Mouse (Mus musculus): Measurements from ENCODE around the gene Mylk3. TPM values are rescaled to one million over a fixed set of nuclear protein-coding genes. Genes with fewer than 3 reads are reported as not detected.

The Mylk3 gene
- total RNA-seq (2014; fragmentation: Nextera tagmentation): 65.7 and 83.5 TPM in 2 replicates
- 148 and 163 TPM in 2 replicates for total RNA-seq (2017)
- polyA plus RNA-seq (2012): 78.4 and 96.6 TPM in 2 replicates

- no peaks in the 10 kb centered on the region for H3K27me3 ChIP-seq (ENCODE audit: insufficient read depth, low read length)
- peaks cover 42% of the 10 kb centered on the region for H3K4me1 ChIP-seq (ENCODE audit: insufficient read depth, low read depth, low read length)
Measured at GRCm38 (mm10) chr8:85386205-85386604, at the start of gene Mylk3. Gene Mylk3, minus strand, starts transcription at chr8:85386345.

DNA sequence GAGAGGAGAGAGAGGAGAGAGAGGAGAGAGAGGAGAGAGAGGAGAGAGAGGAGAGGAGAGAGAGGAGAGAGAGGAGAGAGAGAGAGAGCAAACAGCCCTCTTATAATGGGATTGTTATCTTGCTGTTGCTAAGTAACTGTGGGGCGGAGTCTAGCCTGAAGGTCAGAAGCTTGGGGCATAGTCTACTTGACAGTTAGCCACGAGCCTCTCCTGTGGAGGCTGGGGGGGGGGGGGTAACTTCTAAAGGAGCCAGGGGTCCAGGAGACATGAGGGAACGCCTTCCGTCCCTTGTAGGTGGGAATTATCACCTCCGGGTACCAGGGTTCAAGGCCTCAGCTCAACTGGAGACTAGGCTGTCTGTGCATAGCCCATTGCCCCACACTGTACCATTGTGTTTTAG is 49.6 kb upstream of the Mylk3 start:
- Histone ChIP-seq H3K36me3 (replicated peaks) (peaks cover 1% of the 10 kb centered on the region), H3K27me3 (ENCODE audit: insufficient read depth, low read length) (no peaks in the 10 kb centered on the region), H3K4me1 (ENCODE audit: insufficient read depth, low read depth, low read length) (peaks cover 14% of the 10 kb centered on the region), H3K9me3 (replicated peaks) (peaks cover 8% of the 10 kb centered on the region; the same call in 1 of the 2 replicates), H3K4me3 (ENCODE audit: low read depth, low read length) (no peak overlapping the region)
- no peak for TF ChIP-seq CTCF (IDR thresholded peaks at IDR 0.05; ENCODE audit: low read depth, low read length)
- no peak for TF ChIP-seq GATA1 (IDR thresholded peaks at IDR 0.05; ENCODE audit: borderline replicate concordance, low read length)
- no peak for ATAC-seq (ENCODE audit: extremely low read depth, insufficient number of reproducible peaks, low FRiP score, poor library complexity, severe bottlenecking)
- no peak for DNase-seq (ENCODE audit: low spot score)

More at GRCm38 (mm10) chr8:85386205-85386604, at the start of gene Mylk3:
- DNase-seq (ENCODE audit: low spot score) (no peak), ATAC-seq (ENCODE audit: extremely low read depth, insufficient number of reproducible peaks, low FRiP score, poor library complexity, severe bottlenecking) (no peak)
- no peak for TF ChIP-seq CTCF (IDR thresholded peaks at IDR 0.05; ENCODE audit: low read depth, low read length)
- TF ChIP-seq GATA1 (IDR thresholded peaks at IDR 0.05; ENCODE audit: borderline replicate concordance, low read length): no peak
- no peak for TF ChIP-seq TAL1 (conservative IDR thresholded peaks at IDR 0.05; ENCODE audit: low read depth, low read length)
- TF ChIP-seq GATA2 (IDR thresholded peaks at IDR 0.05; ENCODE audit: borderline replicate concordance, low read depth, low read length): no peak
- no peak for TF ChIP-seq POLR2AphosphoS5 (IDR thresholded peaks at IDR 0.05; ENCODE audit: insufficient replicate concordance, low read depth, low read length)
- H3K36me3 ChIP-seq (replicated peaks): peaks cover 24% of the 10 kb centered on the region
- no peak within 1 kb of the TSS for H3K4me3 ChIP-seq (ENCODE audit: low read depth, low read length)
- no peaks in the 10 kb centered on the region for H3K9me3 ChIP-seq (replicated peaks)

- Histone ChIP-seq H3K36me3 (replicated peaks) (peaks cover 4% of the 10 kb centered on the region), H3K4me1 (ENCODE audit: insufficient read depth, low read depth, low read length) (peaks cover 17% of the 10 kb centered on the region), H3K4me3 (ENCODE audit: low read depth, low read length) (no peak overlapping the region), H3K27me3 (ENCODE audit: insufficient read depth, low read length) (no peaks in the 10 kb centered on the region), H3K9me3 (replicated peaks) (peaks cover 8% of the 10 kb centered on the region; the same call in 1 of the 2 replicates)
- TF ChIP-seq CTCF (IDR thresholded peaks at IDR 0.05; ENCODE audit: low read depth, low read length) (no peak), GATA2 (IDR thresholded peaks at IDR 0.05; ENCODE audit: borderline replicate concordance, low read depth, low read length) (no peak), GATA1 (IDR thresholded peaks at IDR 0.05; ENCODE audit: borderline replicate concordance, low read length) (no peak), POLR2AphosphoS5 (IDR thresholded peaks at IDR 0.05; ENCODE audit: insufficient replicate concordance, low read depth, low read length) (no peak), TAL1 (conservative IDR thresholded peaks at IDR 0.05; ENCODE audit: low read depth, low read length) (no peak)
- DNase-seq (ENCODE audit: low spot score) (no peak), ATAC-seq (ENCODE audit: extremely low read depth, insufficient number of reproducible peaks, low FRiP score, poor library complexity, severe bottlenecking) (no peak)
Measured at GRCm38 (mm10) chr8:85434817-85435216, 48.7 kb upstream of the Mylk3 start.

DNA sequence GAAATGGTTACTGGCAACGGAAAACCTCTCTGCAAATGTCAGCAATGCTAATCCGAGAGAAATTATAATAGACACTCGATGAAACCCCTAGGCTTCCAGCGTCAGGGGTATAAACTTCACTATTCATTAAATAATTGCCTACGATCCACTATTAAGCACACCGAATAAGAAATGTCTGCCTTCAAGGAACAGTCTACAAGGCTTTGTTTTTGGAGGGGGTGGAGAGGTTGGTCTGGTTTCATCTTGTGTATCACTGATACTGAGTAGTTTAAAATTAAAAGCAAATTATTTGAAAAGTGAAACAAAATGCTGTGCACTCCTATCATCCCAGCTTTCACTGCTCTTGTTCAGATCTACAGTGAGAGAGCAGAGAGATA is 46.9 kb upstream of the Mylk3 start:
- peak overlapping the region; percentile 91 for H3K4me3 ChIP-seq (ENCODE audit: low read depth, low read length)
- H3K27me3 ChIP-seq (ENCODE audit: insufficient read depth, low read length): no peaks in the 10 kb centered on the region
- peaks cover 8% of the 10 kb centered on the region; the same call in 1 of the 2 replicates for H3K9me3 ChIP-seq (replicated peaks)
- H3K4me1 ChIP-seq (ENCODE audit: insufficient read depth, low read depth, low read length): peaks cover 30% of the 10 kb centered on the region
- ATAC-seq (ENCODE audit: extremely low read depth, insufficient number of reproducible peaks, low FRiP score, poor library complexity, severe bottlenecking) (0 out of 2 replicates have a peak, but pooled peaks have one; percentile 9), DNase-seq (ENCODE audit: low spot score) (no peak)
- peaks cover 4% of the 10 kb centered on the region for H3K36me3 ChIP-seq (replicated peaks)
- TF ChIP-seq GATA2 (IDR thresholded peaks at IDR 0.05; ENCODE audit: borderline replicate concordance, low read depth, low read length): no peak
- TF ChIP-seq TAL1 (conservative IDR thresholded peaks at IDR 0.05; ENCODE audit: low read depth, low read length): no peak
- no peak for TF ChIP-seq CTCF (IDR thresholded peaks at IDR 0.05; ENCODE audit: low read depth, low read length)
- no peak for TF ChIP-seq GATA1 (IDR thresholded peaks at IDR 0.05; ENCODE audit: borderline replicate concordance, low read length)
- no peak for TF ChIP-seq POLR2AphosphoS5 (IDR thresholded peaks at IDR 0.05; ENCODE audit: insufficient replicate concordance, low read depth, low read length)

GRCm38 (mm10) chr8:85432168-85433016 is 46.2 kb upstream of the Mylk3 start, which contains the start of gene 4921524J17Rik:
Gene 4921524J17Rik, minus strand, starts transcription at chr8:85432833.
- peak; percentile 88 for DNase-seq (ENCODE audit: low spot score)

More at GRCm38 (mm10) chr8:85432168-85433016, 46.2 kb upstream of the Mylk3 start, which contains the start of gene 4921524J17Rik:
- Histone ChIP-seq H3K36me3 (replicated peaks) (peaks cover 4% of the 10 kb centered on the region), H3K27me3 (ENCODE audit: insufficient read depth, low read length) (no peaks in the 10 kb centered on the region), H3K4me3 (ENCODE audit: low read depth, low read length) (peak within 1 kb of the TSS; percentile 91), H3K9me3 (replicated peaks) (peaks cover 8% of the 10 kb centered on the region; the same call in 1 of the 2 replicates), H3K4me1 (ENCODE audit: insufficient read depth, low read depth, low read length) (peaks cover 36% of the 10 kb centered on the region)
- TF ChIP-seq GATA2 (IDR thresholded peaks at IDR 0.05; ENCODE audit: borderline replicate concordance, low read depth, low read length) (no peak), GATA1 (IDR thresholded peaks at IDR 0.05; ENCODE audit: borderline replicate concordance, low read length) (no peak), POLR2AphosphoS5 (IDR thresholded peaks at IDR 0.05; ENCODE audit: insufficient replicate concordance, low read depth, low read length) (no peak), TAL1 (conservative IDR thresholded peaks at IDR 0.05; ENCODE audit: low read depth, low read length) (no peak), CTCF (IDR thresholded peaks at IDR 0.05; ENCODE audit: low read depth, low read length) (no peak)
- peak; percentile 96 for ATAC-seq (ENCODE audit: extremely low read depth, insufficient number of reproducible peaks, low FRiP score, poor library complexity, severe bottlenecking)

Data from G1E (cell line).